Mouse (Mus musculus): ENCODE data around the gene Nbas. TPM values are rescaled to one million over a fixed set of nuclear protein-coding genes. Genes with fewer than 3 reads are reported as not detected.

Nbas gene
- total RNA-seq, 1 experiment from 2014 or later, result 16.4 TPM

- ATAC-seq (replicated peaks; ENCODE audit: insufficient number of reproducible peaks, low FRiP score, low TSS enrichment, poor library complexity, severe bottlenecking), result no peak
Observed at GRCm38 (mm10) chr12:13360183-13360811, 91.4 kb downstream of the Nbas start.

- ATAC-seq (replicated peaks; ENCODE audit: insufficient number of reproducible peaks, low FRiP score, low TSS enrichment, poor library complexity, severe bottlenecking), result no peak
Observed at GRCm38 (mm10) chr12:13381580-13381979, 112.6 kb downstream of the Nbas start.

- ATAC-seq (replicated peaks; ENCODE audit: insufficient number of reproducible peaks, low FRiP score, low TSS enrichment, poor library complexity, severe bottlenecking), result no peak
Observed at GRCm38 (mm10) chr12:13382046-13382445, 113.1 kb downstream of the Nbas start.

- no peak for ATAC-seq (replicated peaks; ENCODE audit: insufficient number of reproducible peaks, low FRiP score, low TSS enrichment, poor library complexity, severe bottlenecking)
Observed at GRCm38 (mm10) chr12:13389644-13390043, 120.7 kb downstream of the Nbas start.

- ATAC-seq (replicated peaks; ENCODE audit: insufficient number of reproducible peaks, low FRiP score, low TSS enrichment, poor library complexity, severe bottlenecking), result no peak
Observed at GRCm38 (mm10) chr12:13410191-13410590, 141.3 kb downstream of the Nbas start.

- no peak for ATAC-seq (replicated peaks; ENCODE audit: insufficient number of reproducible peaks, low FRiP score, low TSS enrichment, poor library complexity, severe bottlenecking)
Observed at GRCm38 (mm10) chr12:13418651-13419050, 149.7 kb downstream of the Nbas start.

- no peak for ATAC-seq (replicated peaks; ENCODE audit: insufficient number of reproducible peaks, low FRiP score, low TSS enrichment, poor library complexity, severe bottlenecking)
Observed at GRCm38 (mm10) chr12:13430219-13430618, 161.3 kb downstream of the Nbas start.

GRCm38 (mm10) chr12:13444653-13445431, 175.9 kb downstream of the Nbas start:
- no peak for ATAC-seq (replicated peaks; ENCODE audit: insufficient number of reproducible peaks, low FRiP score, low TSS enrichment, poor library complexity, severe bottlenecking)

- ATAC-seq (replicated peaks; ENCODE audit: insufficient number of reproducible peaks, low FRiP score, low TSS enrichment, poor library complexity, severe bottlenecking), result no peak
Observed at GRCm38 (mm10) chr12:13445486-13446065, 176.6 kb downstream of the Nbas start.

- no peak for ATAC-seq (replicated peaks; ENCODE audit: insufficient number of reproducible peaks, low FRiP score, low TSS enrichment, poor library complexity, severe bottlenecking)
Observed at GRCm38 (mm10) chr12:13448916-13449315, 180.0 kb downstream of the Nbas start.

- ATAC-seq (replicated peaks; ENCODE audit: insufficient number of reproducible peaks, low FRiP score, low TSS enrichment, poor library complexity, severe bottlenecking), result no peak
Observed at GRCm38 (mm10) chr12:13452050-13452449, 183.1 kb downstream of the Nbas start.

GRCm38 (mm10) chr12:13460223-13460853, 191.4 kb downstream of the Nbas start:
- ATAC-seq (replicated peaks; ENCODE audit: insufficient number of reproducible peaks, low FRiP score, low TSS enrichment, poor library complexity, severe bottlenecking), result no peak

GRCm38 (mm10) chr12:13461558-13462153, 192.7 kb downstream of the Nbas start:
- no peak for ATAC-seq (replicated peaks; ENCODE audit: insufficient number of reproducible peaks, low FRiP score, low TSS enrichment, poor library complexity, severe bottlenecking)

- ATAC-seq (replicated peaks; ENCODE audit: insufficient number of reproducible peaks, low FRiP score, low TSS enrichment, poor library complexity, severe bottlenecking), result no peak
Observed at GRCm38 (mm10) chr12:13462397-13462796, 193.5 kb downstream of the Nbas start.

- no peak for ATAC-seq (replicated peaks; ENCODE audit: insufficient number of reproducible peaks, low FRiP score, low TSS enrichment, poor library complexity, severe bottlenecking)
Observed at GRCm38 (mm10) chr12:13465554-13465953, 196.6 kb downstream of the Nbas start.

GRCm38 (mm10) chr12:13474881-13475280, 205.9 kb downstream of the Nbas start:
- no peak for ATAC-seq (replicated peaks; ENCODE audit: insufficient number of reproducible peaks, low FRiP score, low TSS enrichment, poor library complexity, severe bottlenecking)

GRCm38 (mm10) chr12:13479163-13479562, 210.2 kb downstream of the Nbas start:
- ATAC-seq (replicated peaks; ENCODE audit: insufficient number of reproducible peaks, low FRiP score, low TSS enrichment, poor library complexity, severe bottlenecking), result no peak

- no peak for ATAC-seq (replicated peaks; ENCODE audit: insufficient number of reproducible peaks, low FRiP score, low TSS enrichment, poor library complexity, severe bottlenecking)
Observed at GRCm38 (mm10) chr12:13486278-13486677, 217.3 kb downstream of the Nbas start.

GRCm38 (mm10) chr12:13497211-13497610, 228.3 kb downstream of the Nbas start:
- no peak for ATAC-seq (replicated peaks; ENCODE audit: insufficient number of reproducible peaks, low FRiP score, low TSS enrichment, poor library complexity, severe bottlenecking)

Measured in monocyte, adult 5-6 weeks (primary cell).